Mouse (Mus musculus) kidney, adult 2 months (tissue): ENCODE measurements around the gene Trio.

ENCODE experiments used
- CTCF ChIP-seq: fragments of 200-500 bp; conservative IDR thresholded peaks from 2 replicates; pipeline ENCODE4 v1.5.1; 2011; ENCODE audit warnings: low read depth, mild to moderate bottlenecking, control low read depth, low read length, moderate library complexity, mixed read lengths; ENCODE audit not compliant: insufficient read depth, insufficient read length
- POLR2A ChIP-seq: fragments of 200-500 bp; IDR thresholded peaks from one replicate; pipeline ENCODE4 v1.6.1; 2011; ENCODE audit warnings: low read depth, low read length, control low read depth

- no peak for TF ChIP-seq CTCF
- TF ChIP-seq POLR2A: no peak
Observed at GRCm38 (mm10) chr15:27851312-27851711, 174.3 kb downstream of the Trio start.
